Mouse (Mus musculus): ENCODE measurements at regions not wholly inside any gene's neighbourhood (a gene's known extent, or its start where the extent isn't known, plus 50 kb on each side); places are given as distances from the start of the nearest gene placed in this dataset.

DNA sequence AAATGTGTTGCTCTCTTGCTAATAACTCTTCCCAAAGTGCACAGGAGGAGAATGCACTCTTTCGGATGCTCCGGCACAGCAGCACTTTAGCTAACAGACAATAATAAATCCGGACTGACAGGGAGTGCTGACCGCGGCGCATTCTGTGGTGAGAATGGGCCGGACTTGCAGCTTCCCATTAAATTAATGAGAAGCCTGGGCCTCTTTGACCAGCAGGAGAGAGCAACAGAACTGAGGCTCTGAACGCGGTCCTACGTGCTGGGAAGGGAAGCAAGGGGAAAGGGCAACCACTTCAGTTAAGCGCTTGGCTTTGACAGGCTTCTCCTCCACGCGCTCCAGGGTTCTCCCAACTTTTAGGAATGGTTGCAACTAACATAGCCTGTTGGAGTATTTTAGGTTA lies 117.2 kb upstream of the Usp25 start:
- no peak overlapping the region for H3K9ac ChIP-seq
- 13% methylated on average over 13 of the region's 13 CpGs for WGBS
- no peak overlapping the region for H3K27ac ChIP-seq
- no peaks in the 10 kb centered on the region for H3K36me3 ChIP-seq
- no peak overlapping the region for H3K4me3 ChIP-seq (replicated peaks)
- peak overlapping the region; percentile 37 for H3K4me2 ChIP-seq (replicated peaks)
- no peaks in the 10 kb centered on the region for H3K27me3 ChIP-seq (replicated peaks)
- ATAC-seq = 0 out of 2 replicates have a peak, but pooled peaks have one; percentile 12
- H3K4me1 ChIP-seq (replicated peaks) = no peaks in the 10 kb centered on the region
- H3K9me3 ChIP-seq = no peaks in the 10 kb centered on the region

DNA sequence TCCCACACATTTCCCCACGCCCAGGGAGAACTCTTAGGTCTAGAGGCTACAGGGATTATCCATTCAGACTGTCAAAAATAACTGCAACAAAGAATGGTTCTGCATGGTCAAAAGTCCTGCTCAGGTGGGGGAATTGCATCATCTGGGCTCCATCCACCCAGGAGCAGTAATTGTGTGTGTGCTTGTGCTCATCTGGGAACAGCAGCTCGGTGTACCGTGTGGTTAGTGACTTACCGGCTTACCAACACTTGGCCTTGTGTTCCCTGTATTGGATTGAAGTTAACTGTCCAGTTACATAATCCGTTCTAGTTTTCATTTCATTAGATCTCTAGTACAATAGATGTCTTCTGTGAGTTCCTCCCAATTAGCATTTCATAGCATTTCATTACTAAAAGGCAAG lies 117.7 kb upstream of the Usp25 start:
- WGBS = 69% methylated on average over 5 of the region's 5 CpGs
- no peaks in the 10 kb centered on the region for H3K36me3 ChIP-seq
- H3K9me3 ChIP-seq = no peaks in the 10 kb centered on the region

DNA sequence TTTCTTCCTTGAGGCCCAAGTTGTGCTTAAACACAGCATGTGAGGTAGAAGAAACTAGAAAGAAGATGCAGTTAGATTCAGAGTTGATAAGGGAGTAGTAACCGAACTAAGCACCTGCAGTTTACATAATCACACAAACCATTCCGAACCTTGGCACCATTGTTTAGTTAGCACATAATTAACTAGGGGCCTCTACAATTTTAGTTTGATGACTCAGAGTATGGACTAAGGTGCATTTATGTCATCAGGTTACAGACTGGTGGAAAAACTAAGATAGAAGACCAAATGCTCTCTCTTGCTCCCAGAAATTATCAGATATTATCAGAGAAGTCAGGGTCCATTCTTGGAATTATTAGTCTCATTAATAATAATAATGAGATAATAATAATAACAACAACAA lies 134.9 kb upstream of the Usp25 start:
- no peaks in the 10 kb centered on the region for H3K4me1 ChIP-seq (replicated peaks)
- H3K4me3 ChIP-seq (replicated peaks) = no peak overlapping the region
- WGBS = 50% methylated on average over 2 of the region's 2 CpGs
- H3K4me2 ChIP-seq (replicated peaks) = no peak overlapping the region
- H3K9ac ChIP-seq = no peak overlapping the region
- no peak overlapping the region for H3K27ac ChIP-seq
- no peaks in the 10 kb centered on the region for H3K27me3 ChIP-seq (replicated peaks)
- ATAC-seq = peak; percentile 59; the same call in 1 of the 2 replicates
- H3K36me3 ChIP-seq = no peaks in the 10 kb centered on the region
- H3K9me3 ChIP-seq = no peaks in the 10 kb centered on the region

More for the DNA sequence above, 117.7 kb upstream of the Usp25 start:
- Histone ChIP-seq H3K4me3 (replicated peaks) (no peak overlapping the region), H3K9ac (no peak overlapping the region), H3K27me3 (replicated peaks) (no peaks in the 10 kb centered on the region), H3K4me2 (replicated peaks) (no peak overlapping the region), H3K27ac (no peak overlapping the region), H3K4me1 (replicated peaks) (no peaks in the 10 kb centered on the region)
- ATAC-seq = no peak

DNA sequence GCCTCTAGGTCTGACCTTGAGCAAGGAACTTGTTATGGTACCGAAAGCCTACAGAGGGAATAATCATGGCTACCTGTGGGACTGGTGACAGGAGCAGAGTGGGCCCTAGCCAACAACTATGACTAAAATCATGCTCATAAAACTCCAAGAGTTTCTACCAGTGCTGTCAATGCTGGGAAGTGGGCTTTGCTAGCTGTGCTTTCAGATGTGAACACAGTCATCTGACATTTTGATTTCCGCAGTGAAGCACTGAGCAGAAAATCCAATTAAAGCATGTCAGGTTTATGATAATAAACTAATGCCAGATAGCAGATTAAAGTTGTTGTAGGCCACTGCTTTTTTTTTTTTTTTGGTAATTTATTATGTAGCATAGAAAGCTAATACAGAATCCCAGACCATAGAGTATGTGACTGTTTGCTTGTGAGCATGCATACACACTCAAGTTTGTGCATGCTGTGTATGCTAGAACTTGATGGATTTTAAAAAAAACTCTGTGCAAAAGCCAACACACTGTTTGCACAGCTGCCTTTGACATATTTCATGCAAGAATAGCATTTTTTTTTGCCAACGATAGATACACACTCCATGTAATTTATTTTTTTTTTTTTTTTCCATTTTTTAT lies 138.0 kb upstream of the Usp25 start:
- H3K27me3 ChIP-seq (replicated peaks) = no peaks in the 10 kb centered on the region
- no peak overlapping the region for H3K4me2 ChIP-seq (replicated peaks)
- ATAC-seq = no peak
- WGBS = 94% methylated on average over 3 of the region's 3 CpGs
- H3K36me3 ChIP-seq = no peaks in the 10 kb centered on the region
- H3K9me3 ChIP-seq = no peaks in the 10 kb centered on the region
- no peak overlapping the region for H3K4me3 ChIP-seq (replicated peaks)
- H3K4me1 ChIP-seq (replicated peaks) = no peaks in the 10 kb centered on the region
- no peak overlapping the region for H3K27ac ChIP-seq
- no peak overlapping the region for H3K9ac ChIP-seq

DNA sequence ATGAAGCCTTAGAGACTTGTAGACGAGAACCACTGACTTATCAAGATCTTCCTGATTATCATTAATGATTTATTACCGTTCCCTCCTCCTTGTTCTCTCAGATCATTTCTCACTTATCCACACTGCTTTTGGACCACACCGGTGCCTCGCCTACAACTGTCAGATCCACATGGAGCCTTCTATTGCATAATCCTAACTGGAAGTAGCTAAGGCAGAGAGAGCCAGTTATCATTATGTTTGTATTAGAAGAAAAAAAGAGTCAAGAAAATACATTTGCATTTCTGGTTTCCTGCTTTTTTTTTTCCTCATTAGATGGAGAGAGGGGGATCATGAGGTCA lies 147.1 kb upstream of the Usp25 start:
- H3K4me2 ChIP-seq (replicated peaks) = 0 out of 2 replicates have a peak overlapping the region, but pooled peaks have one; percentile 11
- no peak overlapping the region for H3K27ac ChIP-seq
- no peak overlapping the region for H3K4me3 ChIP-seq (replicated peaks)
- H3K9me3 ChIP-seq = no peaks in the 10 kb centered on the region
- H3K4me1 ChIP-seq (replicated peaks) = no peaks in the 10 kb centered on the region; the same call in 1 of the 2 replicates
- no peak overlapping the region for H3K9ac ChIP-seq
- ATAC-seq = peak; percentile 56; the same call in 1 of the 2 replicates
- H3K36me3 ChIP-seq = no peaks in the 10 kb centered on the region
- no peaks in the 10 kb centered on the region for H3K27me3 ChIP-seq (replicated peaks)
- WGBS = 37% methylated on average over 4 of the region's 4 CpGs

DNA sequence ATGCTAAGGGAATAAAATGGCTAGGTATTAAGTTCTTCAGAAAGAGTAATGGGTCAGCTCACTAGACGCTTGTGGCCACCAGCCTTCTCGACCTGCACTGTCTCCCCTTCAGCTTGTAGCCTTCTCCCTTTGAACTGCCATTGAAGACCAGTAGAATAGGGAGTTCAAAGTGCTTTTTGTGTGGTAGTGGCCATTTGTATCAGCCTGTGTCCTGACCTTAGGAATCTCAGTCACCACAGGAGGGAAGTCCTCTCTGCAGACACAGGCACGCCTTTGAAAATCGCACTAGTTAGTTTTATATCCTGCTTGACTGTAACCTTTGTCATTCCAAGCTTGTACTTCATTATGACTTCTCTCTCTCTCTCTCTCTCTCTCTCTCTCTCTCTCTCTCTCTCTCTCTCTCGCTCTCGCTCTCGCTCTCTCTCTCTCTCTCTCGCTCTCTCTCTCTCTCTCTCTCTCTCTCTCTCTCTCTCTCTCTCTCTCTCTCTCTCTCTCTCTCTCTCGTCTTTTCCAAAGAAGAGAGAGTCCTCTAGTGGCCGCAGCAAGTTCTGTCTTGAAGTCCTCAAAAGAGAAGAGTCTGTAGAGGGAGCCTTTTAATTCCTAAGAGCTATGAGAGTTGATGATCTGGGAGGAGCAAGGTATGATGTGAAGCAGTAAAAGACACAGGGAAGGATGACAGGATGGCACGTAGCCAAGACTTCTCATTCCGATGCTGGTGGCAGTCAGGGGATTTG lies 147.6 kb upstream of the Usp25 start:
- no peaks in the 10 kb centered on the region for H3K36me3 ChIP-seq
- H3K27ac ChIP-seq = no peak overlapping the region
- H3K4me3 ChIP-seq (replicated peaks) = no peak overlapping the region
- H3K27me3 ChIP-seq (replicated peaks) = no peaks in the 10 kb centered on the region
- no peak overlapping the region for H3K9ac ChIP-seq
- H3K4me2 ChIP-seq (replicated peaks) = peak overlapping the region; percentile 43
- WGBS = 27% methylated on average over 7 of the region's 12 CpGs
- H3K4me1 ChIP-seq (replicated peaks) = no peaks in the 10 kb centered on the region; the same call in 1 of the 2 replicates
- ATAC-seq = peak; percentile 90
- H3K9me3 ChIP-seq = no peaks in the 10 kb centered on the region

DNA sequence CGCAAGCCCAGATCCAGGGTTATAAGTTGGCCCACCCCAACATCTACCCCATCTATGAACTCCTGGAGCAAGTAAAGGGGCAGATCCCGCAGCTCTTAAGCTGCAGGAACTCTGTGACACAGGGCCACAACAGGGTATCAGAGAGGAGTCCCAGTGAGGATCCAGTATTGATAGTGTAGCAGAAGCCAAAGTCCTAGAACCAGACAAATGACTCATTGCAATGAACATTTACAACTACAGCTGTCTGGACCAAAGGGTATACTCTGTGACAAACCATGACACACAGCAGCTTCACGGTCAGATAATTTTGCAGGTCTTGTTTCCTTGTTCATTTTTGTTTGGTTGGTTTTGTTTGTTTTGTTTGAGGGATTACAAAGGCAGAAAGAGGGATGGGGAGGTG lies 149.1 kb upstream of the Usp25 start:
- peak; percentile 74 for ATAC-seq
- Histone ChIP-seq H3K4me3 (replicated peaks) (no peak overlapping the region), H3K9ac (no peak overlapping the region), H3K36me3 (no peaks in the 10 kb centered on the region), H3K27ac (no peak overlapping the region), H3K9me3 (no peaks in the 10 kb centered on the region), H3K27me3 (replicated peaks) (no peaks in the 10 kb centered on the region), H3K4me2 (replicated peaks) (no peak overlapping the region), H3K4me1 (replicated peaks) (no peaks in the 10 kb centered on the region; the same call in 1 of the 2 replicates)
- 86% methylated on average over 3 of the region's 3 CpGs for WGBS

DNA sequence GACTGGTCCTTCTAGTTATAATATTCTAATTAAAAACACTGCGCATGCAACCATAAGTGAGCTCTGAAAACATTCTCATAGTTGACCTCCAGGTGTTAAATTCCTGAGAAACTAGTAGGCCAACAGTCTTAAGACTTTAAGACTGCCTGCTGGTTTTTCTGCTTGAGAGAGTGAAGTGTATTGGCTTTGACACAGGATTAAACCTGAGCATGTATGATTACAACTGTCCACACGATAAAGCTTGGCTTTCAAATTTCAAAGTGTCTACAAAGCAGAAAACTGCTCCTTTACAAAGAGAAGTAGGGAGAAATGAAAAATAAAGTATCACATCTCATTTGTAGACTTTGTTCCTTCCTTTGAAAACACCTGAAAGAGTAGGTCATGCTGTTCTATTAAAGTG lies 157.7 kb upstream of the Usp25 start:
- H3K9ac ChIP-seq = no peak overlapping the region
- H3K4me3 ChIP-seq (replicated peaks) = no peak overlapping the region
- no peak overlapping the region for H3K4me2 ChIP-seq (replicated peaks)
- no peaks in the 10 kb centered on the region for H3K4me1 ChIP-seq (replicated peaks)
- H3K9me3 ChIP-seq = no peaks in the 10 kb centered on the region
- no peak overlapping the region for H3K27ac ChIP-seq
- H3K27me3 ChIP-seq (replicated peaks) = no peaks in the 10 kb centered on the region
- no peak for ATAC-seq
- no peaks in the 10 kb centered on the region for H3K36me3 ChIP-seq
- WGBS = 91% methylated on average over 2 of the region's 2 CpGs

DNA sequence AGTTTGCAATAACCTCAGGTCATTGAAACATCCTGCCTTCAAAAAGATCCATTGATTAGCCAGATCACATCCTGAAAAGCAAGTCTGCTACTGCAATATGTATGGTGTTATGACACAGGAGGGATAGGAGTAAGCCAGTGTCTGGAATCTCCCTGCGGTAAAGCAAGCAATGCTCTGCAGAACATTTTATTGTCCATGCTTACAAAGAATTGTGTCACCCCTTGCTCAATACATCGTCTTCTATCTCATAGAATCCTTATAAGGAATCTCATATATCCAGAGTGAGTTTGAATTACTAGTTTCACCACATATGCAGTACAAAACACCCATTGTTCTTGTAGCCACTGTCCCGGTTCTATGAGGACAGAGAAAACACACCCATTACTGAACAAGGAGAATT lies 162.1 kb upstream of the Usp25 start:
- no peak overlapping the region for H3K4me2 ChIP-seq (replicated peaks)
- H3K27me3 ChIP-seq (replicated peaks) = no peaks in the 10 kb centered on the region
- H3K4me3 ChIP-seq (replicated peaks) = no peak overlapping the region
- WGBS = 57% methylated on average over 3 of the region's 3 CpGs
- no peak overlapping the region for H3K9ac ChIP-seq
- no peaks in the 10 kb centered on the region for H3K36me3 ChIP-seq
- no peak for ATAC-seq
- H3K4me1 ChIP-seq (replicated peaks) = no peaks in the 10 kb centered on the region
- H3K27ac ChIP-seq = no peak overlapping the region
- H3K9me3 ChIP-seq = no peaks in the 10 kb centered on the region

DNA sequence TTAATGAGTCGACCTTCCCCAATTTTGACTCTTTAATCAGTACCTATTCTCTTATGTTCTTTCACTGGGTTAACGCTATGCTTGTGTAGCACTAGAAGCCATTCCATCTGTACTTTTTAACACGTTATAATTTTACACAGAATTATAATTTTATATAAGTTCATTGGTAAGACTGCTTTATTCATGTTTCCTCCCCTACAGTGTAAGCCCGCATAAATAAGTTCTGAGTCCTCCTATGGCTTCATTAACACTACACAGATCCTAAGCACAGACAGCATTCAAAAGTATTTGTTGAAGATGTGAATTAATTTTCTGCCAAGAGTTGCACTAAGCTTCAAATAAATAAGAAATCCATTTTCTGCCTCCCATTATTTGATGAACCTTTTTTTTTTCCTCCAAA lies 176.1 kb upstream of the Usp25 start:
- no peak overlapping the region for H3K4me2 ChIP-seq (replicated peaks)
- no peaks in the 10 kb centered on the region for H3K4me1 ChIP-seq (replicated peaks)
- no peak overlapping the region for H3K27ac ChIP-seq
- no peak for ATAC-seq
- H3K36me3 ChIP-seq = no peaks in the 10 kb centered on the region
- H3K4me3 ChIP-seq (replicated peaks) = no peak overlapping the region
- H3K27me3 ChIP-seq (replicated peaks) = no peaks in the 10 kb centered on the region
- no peak overlapping the region for H3K9ac ChIP-seq
- WGBS = 89% methylated on average over 4 of the region's 4 CpGs
- no peaks in the 10 kb centered on the region for H3K9me3 ChIP-seq

DNA sequence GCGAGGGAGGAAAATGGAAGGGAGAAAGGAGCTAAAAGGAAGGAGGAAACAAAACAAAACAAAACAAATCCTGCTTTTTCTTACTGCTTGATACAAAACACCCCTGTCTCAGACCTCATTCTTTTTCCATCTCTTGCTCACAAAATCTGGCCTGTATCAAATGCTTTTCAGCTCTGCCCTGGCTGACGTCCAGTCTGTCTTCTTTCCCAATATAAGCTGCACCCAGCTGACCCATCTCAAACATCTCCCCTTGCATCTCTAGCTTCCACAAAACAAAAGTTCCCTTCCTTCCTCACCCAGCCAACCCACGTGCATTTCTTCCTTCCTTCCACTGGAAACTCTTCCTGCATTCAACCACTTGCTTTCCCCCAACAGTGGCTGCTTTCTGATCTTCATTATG lies 183.1 kb upstream of the Usp25 start:
- ATAC-seq = no peak
- no peaks in the 10 kb centered on the region for H3K36me3 ChIP-seq
- no peak overlapping the region for H3K4me2 ChIP-seq (replicated peaks)
- 19% methylated on average over 3 of the region's 3 CpGs for WGBS
- no peaks in the 10 kb centered on the region for H3K27me3 ChIP-seq (replicated peaks)
- no peaks in the 10 kb centered on the region for H3K9me3 ChIP-seq
- no peak overlapping the region for H3K9ac ChIP-seq
- H3K4me1 ChIP-seq (replicated peaks) = no peaks in the 10 kb centered on the region; the same call in 1 of the 2 replicates
- H3K27ac ChIP-seq = no peak overlapping the region
- no peak overlapping the region for H3K4me3 ChIP-seq (replicated peaks)

DNA sequence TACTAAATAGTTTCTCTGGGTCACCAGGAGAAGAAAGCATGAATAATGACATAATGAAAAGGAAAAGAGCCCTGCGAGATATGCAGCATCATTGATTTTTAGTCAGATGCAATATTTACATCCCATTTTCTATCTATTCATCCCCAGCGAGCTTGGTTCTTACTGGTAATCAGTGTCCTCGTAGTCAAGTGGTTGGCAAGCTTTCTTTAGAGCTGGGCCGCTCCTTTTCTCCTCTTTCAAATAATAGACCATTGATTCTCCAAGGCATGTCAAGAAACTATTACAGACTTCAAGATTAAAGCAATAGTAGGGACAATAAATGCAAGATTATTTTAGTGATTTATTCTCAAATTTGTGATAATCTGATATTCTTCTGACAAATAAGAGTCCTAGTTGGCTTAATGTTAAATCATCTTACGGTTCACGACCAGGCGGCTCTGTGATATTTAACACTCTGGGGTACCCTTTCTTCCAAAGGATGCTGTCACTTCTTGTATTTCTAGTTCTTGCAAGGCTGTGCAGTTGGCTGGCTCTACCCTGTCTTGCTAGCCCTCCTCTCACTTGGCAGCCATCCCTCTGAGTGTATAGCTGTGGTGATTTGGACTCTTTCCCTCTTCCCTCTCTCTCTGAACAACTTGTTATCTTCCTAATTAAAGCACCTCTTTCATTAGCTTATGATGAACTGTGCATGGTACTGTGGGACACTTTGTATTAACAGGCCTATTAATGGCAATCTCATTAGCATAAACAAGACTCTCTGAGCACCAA lies 185.6 kb upstream of the Usp25 start:
- Histone ChIP-seq H3K4me2 (replicated peaks) (no peak overlapping the region), H3K9ac (no peak overlapping the region), H3K36me3 (no peaks in the 10 kb centered on the region), H3K9me3 (no peaks in the 10 kb centered on the region), H3K27ac (no peak overlapping the region), H3K4me3 (replicated peaks) (no peak overlapping the region), H3K27me3 (replicated peaks) (no peaks in the 10 kb centered on the region), H3K4me1 (replicated peaks) (no peaks in the 10 kb centered on the region; the same call in 1 of the 2 replicates)
- ATAC-seq = no peak
- WGBS = 89% methylated on average over 7 of the region's 7 CpGs
